Mouse (Mus musculus): ENCODE data around the gene I830077J02Rik.

The I830077J02Rik gene

GRCm38 (mm10) chr3:105892572-105893495 is 39.6 kb downstream of the I830077J02Rik start:
- no peak for DNase-seq

- DNase-seq: no peak
Measured at GRCm38 (mm10) chr3:105891760-105892571, 40.5 kb downstream of the I830077J02Rik start.

GRCm38 (mm10) chr3:105891141-105891540 is 41.3 kb downstream of the I830077J02Rik start:
- DNase-seq: no peak

DNA sequence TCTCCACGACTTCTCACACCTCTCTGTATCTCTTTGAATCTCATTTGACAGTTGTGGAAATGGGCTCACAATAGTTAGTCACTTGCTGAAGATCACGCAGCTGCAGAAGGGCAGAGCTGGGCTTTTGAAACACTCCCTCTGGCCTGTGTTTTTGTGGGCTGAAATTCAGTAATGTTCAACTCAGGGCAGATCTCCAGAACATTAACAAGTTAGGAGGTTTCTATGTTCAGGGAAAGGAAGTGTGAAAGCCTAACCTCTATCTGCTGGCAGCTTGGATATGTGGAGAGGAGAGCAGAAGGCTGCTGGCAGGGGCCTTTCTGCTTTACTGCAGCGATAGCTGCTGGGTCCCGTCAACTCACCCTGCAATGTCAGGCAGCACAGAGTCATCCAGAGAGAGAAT is 42.2 kb downstream of the I830077J02Rik start:
- DNase-seq: no peak

DNA sequence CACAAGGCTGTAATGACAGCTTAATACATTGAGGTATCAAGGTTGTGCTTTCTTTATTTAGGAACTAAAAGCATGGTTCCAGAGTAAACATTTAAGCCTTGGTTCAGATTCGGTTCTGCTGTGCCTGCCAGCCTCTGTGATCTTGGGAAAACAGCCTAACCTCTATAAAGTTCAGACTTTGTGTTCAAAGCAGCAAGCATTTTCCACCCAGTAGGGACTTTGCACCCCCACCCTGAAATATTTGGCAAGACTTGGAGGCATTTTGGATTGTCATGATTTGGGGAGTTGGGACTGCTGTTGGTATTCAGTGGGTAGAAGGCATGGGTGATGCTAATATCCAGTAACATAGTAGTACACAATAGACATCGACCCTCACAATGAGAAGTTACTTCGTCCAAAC is 43.5 kb downstream of the I830077J02Rik start:
- DNase-seq: no peak

GRCm38 (mm10) chr3:105883111-105883510 is 49.4 kb downstream of the I830077J02Rik start:
- no peak for DNase-seq

DNA sequence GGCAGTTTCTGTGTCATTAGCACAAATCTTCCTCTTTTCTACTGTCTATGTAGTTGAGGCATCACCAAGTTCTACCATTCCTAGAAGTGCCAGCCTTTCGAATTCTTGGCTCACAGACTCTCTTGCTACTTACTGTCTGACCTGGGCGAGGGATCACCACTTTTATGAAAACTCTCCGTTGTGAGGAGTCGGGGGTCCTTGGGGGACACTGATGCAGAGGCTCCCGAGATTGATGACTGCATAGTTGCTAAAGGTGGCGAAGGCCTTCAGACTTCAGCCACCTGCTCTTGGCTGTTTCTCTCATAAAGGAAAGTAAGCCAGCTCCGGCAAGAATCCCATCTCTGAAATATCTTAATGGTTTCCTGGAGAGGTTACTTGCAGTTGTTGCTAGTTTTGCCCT is 50.4 kb downstream of the I830077J02Rik start:
- no peak for DNase-seq

GRCm38 (mm10) chr3:105880419-105880818 is 52.0 kb downstream of the I830077J02Rik start:
- no peak for DNase-seq

DNA sequence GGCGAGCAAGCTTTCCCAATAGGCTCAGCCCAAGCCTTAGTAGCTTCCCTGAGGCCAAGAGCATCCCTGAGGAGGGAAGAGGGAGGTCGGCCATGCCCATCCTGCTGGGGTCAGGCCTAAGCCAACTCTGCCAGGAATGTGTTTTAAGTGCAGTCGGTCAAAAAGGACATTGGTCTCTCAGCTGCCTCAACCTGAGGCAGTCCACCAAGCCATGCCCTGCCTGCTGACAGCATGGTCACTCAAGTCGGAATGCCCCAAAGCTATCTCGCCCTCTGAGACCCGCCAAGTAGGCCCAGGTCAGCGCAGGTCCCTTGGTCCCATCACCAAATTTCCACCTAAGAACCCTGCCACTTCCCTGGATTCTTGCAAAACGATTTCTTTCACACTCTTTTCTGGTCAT is 53.7 kb downstream of the I830077J02Rik start:
- DNase-seq: no peak

DNA sequence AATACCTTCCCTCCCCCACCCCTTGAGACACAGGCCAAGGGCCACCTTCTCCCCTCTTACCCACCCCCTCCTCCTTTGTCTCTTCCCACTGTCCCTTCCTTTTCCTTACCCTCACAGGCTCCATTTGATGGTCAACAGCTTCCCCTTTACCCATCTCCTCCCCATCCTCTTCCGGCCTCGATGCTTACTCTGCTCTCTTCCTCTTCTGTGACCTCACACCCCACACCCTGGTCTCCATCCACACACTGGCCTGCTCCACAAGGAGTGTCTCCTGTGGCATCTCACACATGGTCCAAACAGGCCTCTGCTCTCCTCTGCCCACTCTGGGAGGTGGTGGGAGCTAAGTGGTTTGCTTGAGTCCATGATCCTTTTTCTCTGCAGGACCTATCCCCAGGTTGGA is 54.5 kb downstream of the I830077J02Rik start:
- DNase-seq: no peak

- DNase-seq: no peak
Measured at GRCm38 (mm10) chr3:105877252-105877803, 55.1 kb downstream of the I830077J02Rik start.

DNA sequence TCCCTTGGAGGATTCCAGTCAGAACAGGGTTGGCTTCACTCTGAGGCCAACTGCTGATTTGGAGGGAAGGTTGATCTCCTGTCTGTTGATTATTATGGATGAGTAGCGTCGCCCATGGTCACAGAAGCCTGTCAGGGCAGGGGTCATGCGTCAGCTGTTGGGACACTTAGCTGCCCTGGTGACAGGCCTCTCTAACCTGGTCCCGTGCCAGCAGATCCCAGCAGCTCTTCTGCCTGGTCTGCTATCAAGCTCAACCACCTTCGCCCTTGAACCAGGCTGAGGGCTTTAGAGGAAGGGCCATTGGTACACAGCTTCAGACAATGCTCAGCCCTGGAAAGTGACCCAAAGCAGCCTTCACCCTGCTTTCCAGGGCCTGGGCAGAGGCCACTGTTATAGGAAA is 56.4 kb downstream of the I830077J02Rik start:
- no peak for DNase-seq
